Comparison of ENCODE assay signal across 15 mouse cellular contexts in genomic region chr2:156766227-156767019, GRCm38 (mm10). TPM values are rescaled to one million over a fixed set of nuclear protein-coding genes. Genes with fewer than 3 reads are reported as not detected.
DNase-seq lines count a peak whose midpoint lies in the region; ATAC-seq and TF ChIP-seq lines count a peak whose summit lies in the region.
"Had no signal": no experiment of that assay in that cellular context is flagged by ENCODE, and none has a peak within 500 bp of the region (broad histone marks: within the 10 kb centered on the region; RNA-seq: fewer than 3 reads in every experiment).

No protein-coding gene starts in this region.

- H3K4me1 ChIP-seq in forebrain, postnatal 0 days (ENCODE audit: insufficient read depth) = no peaks in the 10 kb centered on the region
- H3K4me1 ChIP-seq in forebrain, embryonic 14.5 days (ENCODE audit: control insufficient read depth, insufficient read depth, low read length) = no peaks in the 10 kb centered on the region
- H3K4me1 ChIP-seq in megakaryocyte, embryonic 14.5 days = peaks cover 82% of the 10 kb centered on the region
- H3K4me1 ChIP-seq in olfactory bulb, adult 2 months (ENCODE audit: control insufficient read depth, insufficient read depth, low read length) = peaks cover 31% of the 10 kb centered on the region
- H3K4me1 ChIP-seq: midbrain, embryonic 12.5 days had no signal

- peaks cover 35% of the 10 kb centered on the region for H3K36me3 ChIP-seq in forebrain, postnatal 0 days (ENCODE audit: insufficient read depth)
- H3K36me3 ChIP-seq in forebrain, embryonic 14.5 days (ENCODE audit: control insufficient read depth, insufficient read depth, low read length) = peaks cover 37% of the 10 kb centered on the region
- H3K36me3 ChIP-seq in megakaryocyte, embryonic 14.5 days (replicated peaks; ENCODE audit: low read length) = peaks cover 42% of the 10 kb centered on the region

- H3K9me3 ChIP-seq in forebrain, postnatal 0 days (ENCODE audit: low read length) = no peaks in the 10 kb centered on the region
- no peaks in the 10 kb centered on the region for H3K9me3 ChIP-seq in forebrain, embryonic 14.5 days (replicated peaks; ENCODE audit: control insufficient read depth, low read length)
- no peaks in the 10 kb centered on the region for H3K9me3 ChIP-seq in megakaryocyte, embryonic 14.5 days
- H3K9me3 ChIP-seq: forebrain, embryonic 15.5 days; midbrain, embryonic 12.5 days had no signal

- WGBS in forebrain, postnatal 0 days = 61% methylated on average over 10 of the region's 10 CpGs
- 62% methylated on average over 10 of the region's 10 CpGs for WGBS in forebrain, embryonic 14.5 days
- 37% methylated on average over 10 of the region's 10 CpGs for WGBS in olfactory bulb, adult 2 months

- H3K27me3 ChIP-seq in forebrain, postnatal 0 days (ENCODE audit: insufficient read depth, low read length) = no peaks in the 10 kb centered on the region
- H3K27me3 ChIP-seq in forebrain, embryonic 14.5 days (replicated peaks; ENCODE audit: control insufficient read depth, insufficient read depth, low read length) = no peaks in the 10 kb centered on the region
- H3K27me3 ChIP-seq in megakaryocyte, embryonic 14.5 days (replicated peaks) = no peaks in the 10 kb centered on the region
- H3K27me3 ChIP-seq: forebrain, embryonic 15.5 days; midbrain, embryonic 12.5 days had no signal

- H3K4me3 ChIP-seq in forebrain, postnatal 0 days (ENCODE audit: low read depth, low read length) = no peak overlapping the region
- H3K4me3 ChIP-seq in forebrain, embryonic 14.5 days (ENCODE audit: low read depth, low read length) = no peak overlapping the region
- peak overlapping the region; percentile 64 for H3K4me3 ChIP-seq in megakaryocyte, embryonic 14.5 days (replicated peaks)
- no peak overlapping the region for H3K4me3 ChIP-seq in olfactory bulb, adult 2 months (ENCODE audit: insufficient read depth, low read depth, low read length)
- H3K4me3 ChIP-seq: forebrain, embryonic 15.5 days; heart, adult 2 months; midbrain, embryonic 12.5 days had no signal

- no peak overlapping the region for H3K4me2 ChIP-seq in forebrain, postnatal 0 days (ENCODE audit: low read depth)
- no peak overlapping the region for H3K4me2 ChIP-seq in forebrain, embryonic 14.5 days (ENCODE audit: low read length)
- H3K4me2 ChIP-seq: forebrain, embryonic 15.5 days; midbrain, embryonic 12.5 days had no signal

- TF ChIP-seq POLR2A in olfactory bulb, adult 2 months (IDR thresholded peaks at IDR 0.05; ENCODE audit: insufficient read depth, low read depth, low read length) = no peak

- H3K27ac ChIP-seq in forebrain, postnatal 0 days (ENCODE audit: low read depth, low read length) = no peak overlapping the region
- no peak overlapping the region for H3K27ac ChIP-seq in forebrain, embryonic 14.5 days (ENCODE audit: low read depth, low read length)
- peak overlapping the region; percentile 20; the same call in 1 of the 2 replicates for H3K27ac ChIP-seq in olfactory bulb, adult 2 months (ENCODE audit: insufficient read depth, low read depth, low read length)
- H3K27ac ChIP-seq: heart, adult 2 months; kidney, postnatal 0 days; midbrain, embryonic 12.5 days had no signal

- TF ChIP-seq CTCF in forebrain, postnatal 0 days (IDR thresholded peaks at IDR 0.05; ENCODE audit: low read depth) = no peak
- TF ChIP-seq CTCF in olfactory bulb, adult 2 months (IDR thresholded peaks at IDR 0.05; ENCODE audit: insufficient read depth, low read depth, low read length) = no peak

- ATAC-seq in forebrain, postnatal 0 days = 0 out of 2 replicates have a peak, but pooled peaks have one; percentile 7
- no peak; the same call in 1 of the 2 replicates for ATAC-seq in forebrain, embryonic 14.5 days
- ATAC-seq in megakaryocyte, adult 5-6 weeks (ENCODE audit: poor library complexity, severe bottlenecking) = no peak
- ATAC-seq in erythroblast, adult 5-6 weeks (replicated peaks; ENCODE audit: low FRiP score, poor library complexity, severe bottlenecking) = 0 out of 2 replicates have a peak, but pooled peaks have one; percentile 22
- ATAC-seq: hindbrain, embryonic 16.5 days had no signal

- H3K9ac ChIP-seq in forebrain, postnatal 0 days = no peak overlapping the region
- H3K9ac ChIP-seq in forebrain, embryonic 14.5 days (ENCODE audit: low read length) = no peak overlapping the region
- H3K9ac ChIP-seq: forebrain, embryonic 15.5 days; midbrain, embryonic 12.5 days had no signal

- no peak for DNase-seq in forebrain, postnatal 0 days
- no peak for DNase-seq in forebrain, embryonic 14.5 days (ENCODE audit: low spot score)
- DNase-seq in right cerebral cortex, postnatal 14 days = no peak
- DNase-seq in urinary bladder, adult 2 months (ENCODE audit: low spot score) = no peak
- DNase-seq: embryo, embryonic 11 days; heart, adult 2 months; lung, adult 18-20 months had no signal

RNA-seq across cellular contexts. Expression of gene Myl9, which starts 8.8 kb away (rescaled TPM):
- 24.4 and 34.3 TPM in 2 replicates for total RNA-seq in forebrain, postnatal 0 days (2014; rRNA removed)
- polyA plus RNA-seq in forebrain, postnatal 0 days (2015; fragmentation: Nextera tagmentation; extraction: Ambion mirVana) = 34.6 and 39.6 TPM in 2 replicates
- polyA plus RNA-seq in forebrain, embryonic 14.5 days (2014; fragmentation: Nextera tagmentation; extraction: Ambion mirVana) = 40.5 and 44.1 TPM in 2 replicates
- polyA plus RNA-seq in megakaryocyte, embryonic 14.5 days (2012; ENCODE audit: insufficient read depth, low replicate concordance) = 143 and 182 TPM in 2 replicates
- not detected in 2 replicates for total RNA-seq in megakaryocyte, adult 5-6 weeks (2015)
- total RNA-seq in megakaryocyte, adult 5-6 weeks (2017) = not detected in 2 replicates
- 1.3 and 4.4 TPM in 2 replicates for total RNA-seq in erythroblast, adult 5-6 weeks (2015; ENCODE audit: low replicate concordance)
- total RNA-seq in erythroblast, adult 5-6 weeks (2017; ENCODE audit: low replicate concordance) = 0.60 and 2.5 TPM in 2 replicates
- polyA plus RNA-seq in olfactory bulb, adult 2 months (2012; ENCODE audit: insufficient read depth, insufficient read length, low replicate concordance, missing spikeins) = not detected in 2 replicates
- 4,146 and 6,672 TPM in 2 replicates for polyA plus RNA-seq in urinary bladder, adult 2 months (2012; rRNA removed)

Comparison
In these comparisons a context has a peak if more than half of its experiments do, and no peak if none do; other contexts are left out.
1. ATAC-seq: peak in forebrain, postnatal 0 days (single experiment) and erythroblast, adult 5-6 weeks (single experiment); none in forebrain, embryonic 14.5 days (single experiment) and megakaryocyte, adult 5-6 weeks (single experiment).